Mouse (Mus musculus): ENCODE measurements around the gene Pheta2. TPM values are rescaled to one million over a fixed set of nuclear protein-coding genes. Genes with fewer than 3 reads are reported as not detected.

The Pheta2 gene
- polyA plus RNA-seq, 1 experiment from 2014 or later, result 1.8 TPM

GRCm38 (mm10) chr15:82341036-82341501 lies 2.3 kb downstream of the Pheta2 start:
- Histone ChIP-seq H3K27ac (no peak overlapping the region), H3K9ac (peak overlapping the region; percentile 50), H3K4me2 (replicated peaks) (peak overlapping the region; percentile 51), H3K9me3 (ENCODE audit: control insufficient read depth, low read length) (no peaks in the 10 kb centered on the region), H3K36me3 (replicated peaks; ENCODE audit: control insufficient read depth, insufficient read depth) (no peaks in the 10 kb centered on the region; the same call in 1 of the 2 replicates), H3K4me3 (replicated peaks; ENCODE audit: low read length) (peak overlapping the region; percentile 24), H3K4me1 (replicated peaks; ENCODE audit: control insufficient read depth, insufficient read depth, low read length) (peaks cover 14% of the 10 kb centered on the region), H3K27me3 (ENCODE audit: control insufficient read depth, insufficient read depth, low read length) (peaks cover 18% of the 10 kb centered on the region)
- 5% methylated on average over 39 of the region's 40 CpGs for WGBS
- DNase-seq (ENCODE audit: low spot score) (no peak), ATAC-seq (ENCODE audit: low FRiP score) (no peak)

- H3K9ac ChIP-seq, result peak overlapping the region; percentile 50; the same call in 1 of the 2 replicates
- peaks cover 16% of the 10 kb centered on the region for H3K4me1 ChIP-seq (replicated peaks; ENCODE audit: control insufficient read depth, insufficient read depth, low read length)
- WGBS, result 71% methylated on average over 15 of the region's 15 CpGs
- H3K27ac ChIP-seq, result no peak overlapping the region
- DNase-seq (ENCODE audit: low spot score), result no peak
- no peak for ATAC-seq (ENCODE audit: low FRiP score)
- peak overlapping the region; percentile 51 for H3K4me2 ChIP-seq (replicated peaks)
- peaks cover 18% of the 10 kb centered on the region for H3K27me3 ChIP-seq (ENCODE audit: control insufficient read depth, insufficient read depth, low read length)
- H3K4me3 ChIP-seq (replicated peaks; ENCODE audit: low read length), result no peak overlapping the region
- H3K36me3 ChIP-seq (replicated peaks; ENCODE audit: control insufficient read depth, insufficient read depth), result no peaks in the 10 kb centered on the region
- no peaks in the 10 kb centered on the region for H3K9me3 ChIP-seq (ENCODE audit: control insufficient read depth, low read length)
These were observed 3.2 kb downstream of the Pheta2 start for GRCm38 (mm10) chr15:82341675-82342542.

DNA sequence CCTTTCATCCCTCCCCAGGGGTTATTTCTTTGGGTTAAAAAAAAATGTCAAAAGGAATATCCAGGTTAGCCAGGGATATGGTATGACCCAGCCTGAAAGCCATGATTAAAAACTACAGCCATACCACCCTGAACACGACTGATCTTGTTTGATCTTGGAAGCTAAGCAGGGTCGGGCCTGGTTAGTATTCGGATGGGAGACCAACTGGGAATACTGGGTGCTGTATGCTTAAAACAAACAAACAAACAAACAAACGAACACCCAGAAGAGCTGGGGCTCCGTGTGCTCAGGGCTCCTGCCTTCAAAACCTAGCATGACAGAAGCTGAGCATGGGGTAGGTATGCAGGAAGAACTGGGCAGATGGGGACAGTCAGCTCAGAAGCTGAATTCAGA lies 3.8 kb downstream of the Pheta2 start:
- H3K9me3 ChIP-seq (ENCODE audit: control insufficient read depth, low read length), result no peaks in the 10 kb centered on the region
- no peak overlapping the region for H3K27ac ChIP-seq
- WGBS, result 80% methylated on average over 5 of the region's 5 CpGs
- peaks cover under 1% of the 10 kb centered on the region for H3K36me3 ChIP-seq (replicated peaks; ENCODE audit: control insufficient read depth, insufficient read depth)
- H3K4me2 ChIP-seq (replicated peaks), result no peak overlapping the region
- H3K4me3 ChIP-seq (replicated peaks; ENCODE audit: low read length), result no peak overlapping the region
- DNase-seq (ENCODE audit: low spot score), result no peak
- H3K4me1 ChIP-seq (replicated peaks; ENCODE audit: control insufficient read depth, insufficient read depth, low read length), result peaks cover 21% of the 10 kb centered on the region
- peaks cover 18% of the 10 kb centered on the region for H3K27me3 ChIP-seq (ENCODE audit: control insufficient read depth, insufficient read depth, low read length)
- H3K9ac ChIP-seq, result no peak overlapping the region
- ATAC-seq (ENCODE audit: low FRiP score), result no peak

DNA sequence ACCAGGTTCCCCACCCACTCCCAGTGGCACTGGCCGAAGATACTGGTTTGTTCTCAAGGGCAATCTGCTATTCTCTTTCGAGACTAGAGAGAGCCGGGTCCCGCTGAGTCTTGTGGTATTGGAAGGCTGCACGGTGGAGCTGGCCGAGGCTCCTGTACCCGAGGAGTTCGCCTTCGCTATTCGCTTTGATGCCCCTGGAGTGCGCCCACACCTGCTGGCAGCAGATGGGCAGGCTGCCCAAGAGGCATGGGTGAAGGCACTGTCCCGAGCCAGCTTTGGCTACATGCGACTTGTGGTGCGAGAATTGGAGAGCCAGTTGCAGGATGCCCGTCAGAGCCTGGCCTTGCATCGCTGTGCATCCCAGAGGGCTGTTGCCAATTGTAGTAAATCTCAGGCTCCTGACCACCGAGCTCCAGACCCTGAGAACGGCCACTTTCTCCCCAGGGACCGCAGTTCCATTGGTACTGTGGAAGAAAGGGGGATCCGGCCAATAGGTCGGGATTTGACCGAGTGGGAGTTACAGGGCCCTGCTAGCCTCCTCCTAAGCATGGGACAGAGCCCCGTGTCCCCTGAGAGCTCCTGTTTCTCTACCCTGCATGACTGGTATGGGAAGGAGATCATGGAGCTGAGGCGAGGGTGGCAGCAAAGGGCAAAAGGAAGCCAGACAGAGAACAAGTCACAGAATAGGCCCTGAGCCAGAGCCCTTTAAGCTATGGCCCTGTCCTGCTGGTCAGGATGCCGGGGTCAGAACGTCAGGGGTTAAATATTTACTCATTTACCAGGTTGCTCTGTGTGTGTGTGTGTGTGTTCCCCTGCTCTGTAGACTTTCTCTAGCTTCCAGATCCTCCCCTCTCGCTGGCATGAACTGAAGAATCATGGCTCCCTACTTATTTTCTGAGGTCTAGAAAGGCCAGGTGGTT lies 4.9 kb downstream of the Pheta2 start:
- peaks cover 12% of the 10 kb centered on the region for H3K36me3 ChIP-seq (replicated peaks; ENCODE audit: control insufficient read depth, insufficient read depth)
- H3K9ac ChIP-seq, result no peak overlapping the region
- H3K4me2 ChIP-seq (replicated peaks), result no peak overlapping the region
- ATAC-seq (ENCODE audit: low FRiP score) (no peak), DNase-seq (ENCODE audit: low spot score) (no peak)
- no peak overlapping the region for H3K4me3 ChIP-seq (replicated peaks; ENCODE audit: low read length)
- WGBS, result 89% methylated on average over 27 of the region's 27 CpGs
- H3K9me3 ChIP-seq (ENCODE audit: control insufficient read depth, low read length), result no peaks in the 10 kb centered on the region
- peaks cover 18% of the 10 kb centered on the region for H3K27me3 ChIP-seq (ENCODE audit: control insufficient read depth, insufficient read depth, low read length)
- peaks cover 15% of the 10 kb centered on the region for H3K4me1 ChIP-seq (replicated peaks; ENCODE audit: control insufficient read depth, insufficient read depth, low read length)
- no peak overlapping the region for H3K27ac ChIP-seq

DNA sequence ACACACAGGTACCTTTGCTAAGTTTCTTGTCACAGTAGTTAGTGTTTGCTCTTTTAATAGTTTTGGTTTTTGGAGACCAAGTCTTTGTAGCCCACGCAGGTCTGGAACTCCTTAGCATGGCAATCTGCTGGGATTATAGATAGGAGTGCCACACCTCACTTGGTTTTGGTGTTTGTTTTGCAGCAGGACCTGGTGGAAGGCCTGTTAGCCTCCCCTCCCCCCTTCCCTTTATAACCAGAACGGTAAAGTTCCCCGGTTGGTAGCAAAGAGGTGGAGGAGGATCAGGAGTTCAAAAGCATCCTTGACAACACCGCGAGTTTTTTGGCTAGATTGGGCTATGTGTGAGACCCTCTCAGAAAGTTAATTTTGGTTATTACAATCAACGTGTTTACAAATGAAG lies 6.2 kb downstream of the Pheta2 start:
- 90% methylated on average over 6 of the region's 6 CpGs for whole genome bisulfite sequencing
- Histone ChIP-seq H3K27ac (no peak overlapping the region), H3K4me1 (replicated peaks; ENCODE audit: control insufficient read depth, insufficient read depth, low read length) (peaks cover 15% of the 10 kb centered on the region), H3K4me2 (replicated peaks) (no peak overlapping the region), H3K9me3 (ENCODE audit: control insufficient read depth, low read length) (no peaks in the 10 kb centered on the region), H3K36me3 (replicated peaks; ENCODE audit: control insufficient read depth, insufficient read depth) (peaks cover 25% of the 10 kb centered on the region), H3K9ac (no peak overlapping the region), H3K27me3 (ENCODE audit: control insufficient read depth, insufficient read depth, low read length) (peaks cover 13% of the 10 kb centered on the region), H3K4me3 (replicated peaks; ENCODE audit: low read length) (no peak overlapping the region)
- DNase-seq (ENCODE audit: low spot score), result no peak
- ATAC-seq (ENCODE audit: low FRiP score), result no peak

DNA sequence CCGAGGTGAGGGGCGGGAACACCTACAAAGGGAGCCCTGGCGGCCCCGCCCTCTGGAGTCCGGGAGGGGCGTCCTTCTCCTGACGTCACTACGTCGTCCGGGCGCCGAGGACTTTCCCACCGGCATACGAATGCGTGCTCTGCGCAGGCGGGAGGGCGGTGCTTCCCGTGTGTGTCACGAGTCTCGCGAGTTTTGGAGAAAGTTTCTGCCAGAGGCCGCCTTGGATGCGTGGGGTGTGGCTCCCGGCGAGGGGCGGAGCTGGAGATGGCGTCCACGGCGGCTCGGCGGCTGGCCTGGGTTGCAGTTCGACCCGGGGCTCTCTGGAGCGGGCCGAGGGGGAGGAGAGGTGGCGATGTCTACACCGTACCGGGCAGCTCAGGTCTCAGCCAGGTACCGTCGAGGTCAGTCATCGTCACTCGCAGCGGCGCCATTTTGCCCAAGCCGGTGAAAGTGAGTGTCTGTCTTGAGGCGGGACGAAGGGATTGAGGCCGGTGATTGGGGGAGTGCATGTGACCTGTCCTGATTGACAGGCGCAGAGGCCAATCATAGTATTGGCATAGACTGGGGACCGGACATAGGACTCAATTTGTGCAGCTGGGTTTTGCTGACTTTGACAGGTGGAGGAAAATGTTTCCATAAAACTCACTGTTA lies 7.2 kb downstream of the Pheta2 start:
- under 1% methylated on average over 51 of the region's 51 CpGs for WGBS
- H3K9me3 ChIP-seq (ENCODE audit: control insufficient read depth, low read length), result no peaks in the 10 kb centered on the region
- H3K4me1 ChIP-seq (replicated peaks; ENCODE audit: control insufficient read depth, insufficient read depth, low read length), result peaks cover 14% of the 10 kb centered on the region
- H3K27ac ChIP-seq, result peak overlapping the region; percentile 88
- H3K9ac ChIP-seq, result peak overlapping the region; percentile 72
- peak overlapping the region; percentile 57 for H3K4me3 ChIP-seq (replicated peaks; ENCODE audit: low read length)
- peak overlapping the region; percentile 83 for H3K4me2 ChIP-seq (replicated peaks)
- H3K36me3 ChIP-seq (replicated peaks; ENCODE audit: control insufficient read depth, insufficient read depth), result peaks cover 35% of the 10 kb centered on the region
- peak; percentile 98 for DNase-seq (ENCODE audit: low spot score)
- ATAC-seq (ENCODE audit: low FRiP score), result peak; percentile 97
- peaks cover 4% of the 10 kb centered on the region for H3K27me3 ChIP-seq (ENCODE audit: control insufficient read depth, insufficient read depth, low read length)

GRCm38 (mm10) chr15:82346580-82347302 lies 8.0 kb downstream of the Pheta2 start:
- peaks cover 12% of the 10 kb centered on the region for H3K4me1 ChIP-seq (replicated peaks; ENCODE audit: control insufficient read depth, insufficient read depth, low read length)
- peak overlapping the region; percentile 83 for H3K4me2 ChIP-seq (replicated peaks)
- peak overlapping the region; percentile 57 for H3K4me3 ChIP-seq (replicated peaks; ENCODE audit: low read length)
- no peak for ATAC-seq (ENCODE audit: low FRiP score)
- H3K36me3 ChIP-seq (replicated peaks; ENCODE audit: control insufficient read depth, insufficient read depth), result peaks cover 36% of the 10 kb centered on the region
- peak overlapping the region; percentile 72 for H3K9ac ChIP-seq
- WGBS, result 61% methylated on average over 14 of the region's 14 CpGs
- H3K9me3 ChIP-seq (ENCODE audit: control insufficient read depth, low read length), result no peaks in the 10 kb centered on the region
- H3K27ac ChIP-seq, result peak overlapping the region; percentile 67
- no peaks in the 10 kb centered on the region for H3K27me3 ChIP-seq (ENCODE audit: control insufficient read depth, insufficient read depth, low read length)
- no peak for DNase-seq (ENCODE audit: low spot score)

DNA sequence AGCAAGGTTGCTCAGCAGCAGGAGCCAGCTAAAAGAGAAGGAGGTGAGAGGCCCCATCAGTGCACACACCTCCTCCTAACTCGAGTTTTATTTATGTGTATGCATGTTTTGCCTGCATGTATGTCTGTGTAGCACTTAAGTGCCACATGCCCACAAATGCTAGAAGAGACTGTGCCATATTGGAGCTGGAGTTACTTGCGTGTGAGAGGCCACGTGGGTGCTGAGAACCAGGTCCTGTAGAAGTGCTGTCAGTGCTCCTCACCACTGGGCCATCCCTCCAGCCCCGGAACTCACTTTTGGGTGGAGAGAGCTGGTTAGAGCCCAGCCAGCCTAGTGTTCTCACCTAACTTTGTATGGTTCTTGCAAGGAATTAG lies 8.5 kb downstream of the Pheta2 start:
- no peak for ATAC-seq (ENCODE audit: low FRiP score)
- H3K27me3 ChIP-seq (ENCODE audit: control insufficient read depth, insufficient read depth, low read length), result no peaks in the 10 kb centered on the region
- WGBS, result 88% methylated on average over 4 of the region's 4 CpGs

More for the DNA sequence above, 8.5 kb downstream of the Pheta2 start:
- no peak for DNase-seq (ENCODE audit: low spot score)
- Histone ChIP-seq H3K4me3 (replicated peaks; ENCODE audit: low read length) (peak overlapping the region; percentile 57), H3K9me3 (ENCODE audit: control insufficient read depth, low read length) (no peaks in the 10 kb centered on the region), H3K4me2 (replicated peaks) (peak overlapping the region; percentile 83), H3K9ac (peak overlapping the region; percentile 72), H3K4me1 (replicated peaks; ENCODE audit: control insufficient read depth, insufficient read depth, low read length) (peaks cover 12% of the 10 kb centered on the region), H3K36me3 (replicated peaks; ENCODE audit: control insufficient read depth, insufficient read depth) (peaks cover 36% of the 10 kb centered on the region), H3K27ac (no peak overlapping the region)
